Mouse (Mus musculus) bone marrow, adult 2 months (tissue): Measurements from ENCODE around the gene Pgrmc2. TPM values are rescaled to one million over a fixed set of nuclear protein-coding genes. Genes with fewer than 3 reads are reported as not detected.
A peak's percentile ranks its signal among the peaks of the same experiment; 100 is the strongest.

Experiments
- H3K27ac ChIP-seq: fragments of 200-500 bp; 2 replicates; pipeline ENCODE4 v1.5.1; 2012; ENCODE audit warnings: low read depth, mild to moderate bottlenecking, control low read depth, inconsistent platforms, low read length; ENCODE audit not compliant: control insufficient read depth, poor library complexity, insufficient read depth
- H3K4me1 ChIP-seq: fragments of 200-500 bp; 2 replicates; pipeline ENCODE4 v1.6.1; 2011; ENCODE audit warnings: low read length; ENCODE audit not compliant: control insufficient read depth, insufficient read depth
- H3K4me3 ChIP-seq: fragments of 200-500 bp; replicated peaks from 2 replicates; pipeline ENCODE3; 2011; ENCODE audit warnings: mild to moderate bottlenecking, low read depth, low read length, control low read depth; ENCODE audit not compliant: control insufficient read depth
- CTCF ChIP-seq: fragments of 200-500 bp; IDR thresholded peaks from 2 replicates; pipeline ENCODE4 v1.5.1; 2011; ENCODE audit warnings: low read length, control low read depth; ENCODE audit not compliant: control insufficient read depth, insufficient read depth
- POLR2A ChIP-seq: fragments of 200-500 bp; IDR thresholded peaks from 2 replicates; pipeline ENCODE4 v1.6.1; 2011; ENCODE audit warnings: low read depth, mild to moderate bottlenecking, control low read depth, low read length, borderline replicate concordance; ENCODE audit not compliant: control insufficient read depth
- WGBS: fragments of 180-500 bp; shearing (Covaris S2); methylation state at CpG from one replicate; pipeline ENCODE4 v1.1.7; 2018; 5-methylcytosine and 5-hydroxymethylcytosine counted together
- polyA plus RNA-seq: library from polyadenylated mRNA; stranded (reverse); fragments of >200 nt; gene quantifications from 2 replicates; pipeline ENCODE4 v1.2.4, GENCODE M21; 2011; ENCODE audit warnings: low replicate concordance; ENCODE audit not compliant: missing spikeins, insufficient read depth, insufficient read length

Pgrmc2 gene
- polyA plus RNA-seq, 1 experiment: 28.1 TPM

- peak overlapping the region; percentile 82 for H3K4me3 ChIP-seq
- no peak for TF ChIP-seq CTCF
- no peak for TF ChIP-seq POLR2A
- 1% methylated on average over 6 of the region's 6 CpGs for WGBS
- no peaks in the 10 kb centered on the region for H3K4me1 ChIP-seq
- peak overlapping the region; percentile 91 for H3K27ac ChIP-seq
Observed at GRCm38 (mm10) chr3:41083790-41084112, 905 bp upstream of the Pgrmc2 start.

GRCm38 (mm10) chr3:41082520-41082884, 344 bp downstream of the Pgrmc2 start:
- TF ChIP-seq CTCF (no peak), POLR2A (no peak)
- H3K27ac ChIP-seq: peak overlapping the region; percentile 72
- peak overlapping the region; percentile 90 for H3K4me3 ChIP-seq
- no peaks in the 10 kb centered on the region for H3K4me1 ChIP-seq
- WGBS: 2% methylated on average over 36 of the region's 43 CpGs

GRCm38 (mm10) chr3:41081474-41082301, 1.2 kb downstream of the Pgrmc2 start:
- no peaks in the 10 kb centered on the region for H3K4me1 ChIP-seq
- 8% methylated on average over 23 of the region's 23 CpGs for WGBS
- peak overlapping the region; percentile 90 for H3K4me3 ChIP-seq
- H3K27ac ChIP-seq: peak overlapping the region; percentile 72
- TF ChIP-seq CTCF (no peak), POLR2A (no peak)

GRCm38 (mm10) chr3:41080724-41081123, 2.1 kb downstream of the Pgrmc2 start:
- WGBS: 60% methylated on average over 3 of the region's 3 CpGs
- Histone ChIP-seq H3K4me3 (no peak overlapping the region), H3K27ac (no peak overlapping the region), H3K4me1 (no peaks in the 10 kb centered on the region)
- TF ChIP-seq CTCF: no peak
- TF ChIP-seq POLR2A: no peak

- Histone ChIP-seq H3K27ac (no peak overlapping the region), H3K4me1 (no peaks in the 10 kb centered on the region), H3K4me3 (no peak overlapping the region)
- 84% methylated on average over 2 of the region's 2 CpGs for WGBS
- TF ChIP-seq CTCF (no peak), POLR2A (no peak)
Observed at GRCm38 (mm10) chr3:41078673-41079072, 4.2 kb downstream of the Pgrmc2 start.

- TF ChIP-seq CTCF (no peak), POLR2A (no peak)
- 92% methylated on average over 8 of the region's 8 CpGs for WGBS
- H3K4me3 ChIP-seq: no peak overlapping the region
- no peak overlapping the region for H3K27ac ChIP-seq
- no peaks in the 10 kb centered on the region for H3K4me1 ChIP-seq
Observed at GRCm38 (mm10) chr3:41075376-41075775, 7.5 kb downstream of the Pgrmc2 start.

- H3K27ac ChIP-seq: no peak overlapping the region
- no peaks in the 10 kb centered on the region for H3K4me1 ChIP-seq
- 78% methylated on average over 2 of the region's 2 CpGs for WGBS
- no peak overlapping the region for H3K4me3 ChIP-seq
- TF ChIP-seq CTCF: 0 out of 2 replicates have a peak, but pooled peaks have one; percentile 9
- TF ChIP-seq POLR2A: no peak
Observed at GRCm38 (mm10) chr3:41070519-41070918, 12.3 kb downstream of the Pgrmc2 start.

- no peak overlapping the region for H3K4me3 ChIP-seq
- TF ChIP-seq CTCF: no peak
- no peak for TF ChIP-seq POLR2A
- H3K4me1 ChIP-seq: no peaks in the 10 kb centered on the region
- 87% methylated on average over 2 of the region's 2 CpGs for WGBS
- H3K27ac ChIP-seq: no peak overlapping the region
Observed at GRCm38 (mm10) chr3:41065320-41065719, 17.5 kb downstream of the Pgrmc2 start.
